Mouse (Mus musculus) limb, embryonic 15.5 days (tissue): ENCODE results near the gene Rasgef1b. TPM values are rescaled to one million over a fixed set of nuclear protein-coding genes. Genes with fewer than 3 reads are reported as not detected.

Source experiments
- ATAC-seq: fragments of 200-750 bp; cut with Nextera tagmentation; 2 replicates; pipeline ENCODE4 v1.8.0; 2017; ENCODE audit warnings: low read depth, moderate TSS enrichment; ENCODE audit not compliant: insufficient number of reproducible peaks, low FRiP score, low TSS enrichment
- H3K27ac ChIP-seq: fragments of 300-500 bp; sonication (generic); 2 replicates; pipeline ENCODE4 v1.5.1; 2015; ENCODE audit warnings: moderate library complexity, mild to moderate bottlenecking, inconsistent platforms
- H3K27me3 ChIP-seq: fragments of 300-500 bp; sonication (generic); 2 replicates; pipeline ENCODE4 v1.6.1; 2015; ENCODE audit warnings: inconsistent platforms
- H3K36me3 ChIP-seq: fragments of 300-500 bp; sonication (generic); 2 replicates; pipeline ENCODE4 v1.6.1; 2015; ENCODE audit warnings: inconsistent platforms
- H3K4me1 ChIP-seq: fragments of 300-500 bp; sonication (generic); 2 replicates; pipeline ENCODE4 v1.6.1; 2015; ENCODE audit warnings: inconsistent platforms
- H3K4me2 ChIP-seq: fragments of 300-500 bp; sonication (generic); 2 replicates; pipeline ENCODE4 v1.6.1; 2015; ENCODE audit warnings: mild to moderate bottlenecking, inconsistent platforms
- H3K4me3 ChIP-seq: fragments of 300-500 bp; sonication (generic); 2 replicates; pipeline ENCODE4 v1.5.1; 2015; ENCODE audit warnings: mild to moderate bottlenecking, inconsistent platforms
- H3K9ac ChIP-seq: fragments of 300-500 bp; sonication (generic); 2 replicates; pipeline ENCODE4 v1.6.1; 2015; ENCODE audit warnings: inconsistent platforms
- H3K9me3 ChIP-seq: fragments of 300-500 bp; sonication (generic); 2 replicates; pipeline ENCODE4 v1.6.1; 2016; ENCODE audit warnings: inconsistent platforms
- WGBS: fragments of 180-500 bp; shearing (Covaris S2); methylation state at CpG from one replicate; pipeline ENCODE4 v1.1.7; 2015; 5-methylcytosine and 5-hydroxymethylcytosine counted together
- polyA plus RNA-seq: library from polyadenylated mRNA; unstranded; fragments of >200 nt; fragmentation: Nextera tagmentation; extraction: Ambion mirVana; gene quantifications from 2 replicates; pipeline ENCODE4 v1.2.1, GENCODE M21; 2015

Rasgef1b gene
- polyA plus RNA-seq, 1 experiment from 2014 or later = 8.8 TPM

- WGBS = 67% methylated on average over 11 of the region's 11 CpGs
- Histone ChIP-seq H3K4me1 (no peaks in the 10 kb centered on the region), H3K27me3 (no peaks in the 10 kb centered on the region), H3K9ac (no peak overlapping the region), H3K36me3 (no peaks in the 10 kb centered on the region), H3K4me3 (no peak overlapping the region), H3K27ac (no peak overlapping the region), H3K9me3 (no peaks in the 10 kb centered on the region), H3K4me2 (no peak overlapping the region)
- ATAC-seq = no peak
Observed at GRCm38 (mm10) chr5:99497856-99498255, 231.0 kb downstream of the Rasgef1b start.

DNA sequence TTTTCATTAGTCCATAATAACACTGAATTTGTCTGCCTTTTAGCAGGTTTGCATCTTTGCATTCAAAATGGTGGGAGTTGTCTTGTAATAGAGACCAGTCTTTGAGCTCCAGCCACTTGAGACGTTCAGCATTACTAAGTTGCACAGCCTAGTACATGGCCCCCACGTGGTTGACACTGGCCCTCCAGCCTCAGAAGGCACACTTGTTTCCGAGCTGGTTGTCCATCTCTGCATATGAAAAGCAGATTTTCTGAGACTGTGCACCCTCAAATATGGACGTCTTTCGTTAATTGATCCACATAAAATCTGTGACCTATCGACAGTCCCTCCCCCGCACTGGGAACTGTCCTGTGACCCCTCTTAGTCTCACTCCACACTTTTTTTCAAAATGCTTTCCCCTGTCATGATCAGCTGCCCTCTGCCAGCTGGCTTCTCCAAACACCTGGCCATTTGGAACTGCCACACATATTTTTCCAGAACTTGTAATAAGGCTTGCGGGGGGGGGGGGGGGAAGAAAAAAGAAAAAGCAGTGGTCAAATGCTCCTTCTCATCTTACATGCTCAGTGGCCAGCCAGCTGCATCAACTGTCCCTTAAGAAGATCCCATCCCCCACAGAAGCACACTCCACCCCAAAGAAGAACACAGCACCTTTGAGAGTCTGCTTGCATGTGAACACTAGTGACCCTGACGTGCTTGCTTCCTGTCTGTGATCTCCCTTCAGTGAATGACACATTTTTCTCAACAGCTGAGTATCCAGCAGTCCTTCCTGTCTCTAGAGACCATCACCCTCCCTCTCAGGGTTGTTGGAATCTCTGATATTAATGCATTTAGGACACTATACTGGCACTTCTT, 231.7 kb downstream of the Rasgef1b start:
- Histone ChIP-seq H3K4me3 (no peak overlapping the region), H3K9me3 (no peaks in the 10 kb centered on the region), H3K36me3 (no peaks in the 10 kb centered on the region), H3K4me1 (no peaks in the 10 kb centered on the region), H3K27ac (no peak overlapping the region), H3K4me2 (no peak overlapping the region), H3K9ac (no peak overlapping the region), H3K27me3 (no peaks in the 10 kb centered on the region)
- ATAC-seq = no peak
- WGBS = 54% methylated on average over 9 of the region's 9 CpGs

GRCm38 (mm10) chr5:99496157-99496453, 232.8 kb downstream of the Rasgef1b start:
- Histone ChIP-seq H3K4me3 (no peak overlapping the region), H3K4me1 (no peaks in the 10 kb centered on the region), H3K4me2 (no peak overlapping the region), H3K9ac (no peak overlapping the region), H3K9me3 (no peaks in the 10 kb centered on the region), H3K27me3 (no peaks in the 10 kb centered on the region), H3K27ac (no peak overlapping the region), H3K36me3 (no peaks in the 10 kb centered on the region)
- no peak for ATAC-seq
- 14% methylated on average over 1 of the region's 1 CpGs for WGBS

DNA sequence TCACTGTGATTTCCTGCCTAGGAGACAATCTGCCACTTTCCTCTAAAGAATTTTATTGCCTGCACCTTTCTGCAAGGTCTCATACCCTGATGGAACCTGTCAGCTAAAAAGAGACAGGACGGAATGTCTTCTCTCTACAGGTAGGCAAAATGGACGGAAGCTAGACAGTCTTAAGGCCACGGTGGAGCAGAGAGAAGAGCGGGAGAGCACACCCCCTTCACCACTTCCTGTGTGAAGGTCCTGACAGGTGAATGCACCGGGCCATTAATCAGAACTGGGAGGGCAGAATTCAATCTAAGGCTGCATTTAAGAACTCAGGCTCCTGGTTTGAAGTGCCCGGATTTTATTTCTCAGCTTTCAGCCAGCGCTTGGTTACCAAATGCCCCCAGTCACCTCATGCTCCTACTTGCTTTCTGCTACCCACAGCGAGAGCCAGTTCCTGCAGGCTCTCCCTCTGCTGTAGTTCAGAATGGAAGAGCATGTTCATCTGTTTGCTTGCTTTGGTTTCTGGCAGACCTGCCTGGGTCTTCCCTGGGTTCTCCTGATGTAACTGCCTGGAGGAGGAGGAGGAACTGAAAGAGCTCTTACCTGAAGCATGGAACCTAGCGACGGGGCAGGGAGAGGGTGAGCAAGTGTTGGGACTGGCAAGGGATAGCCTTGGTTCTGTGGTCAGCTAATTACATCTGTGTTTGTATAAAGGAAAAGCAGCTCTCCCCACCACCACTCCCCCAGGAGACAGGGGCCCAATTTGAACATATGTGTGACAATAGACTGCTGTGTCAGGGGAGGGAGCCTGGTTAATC, 233.3 kb downstream of the Rasgef1b start:
- no peak for ATAC-seq
- Histone ChIP-seq H3K9me3 (no peaks in the 10 kb centered on the region), H3K4me3 (no peak overlapping the region), H3K4me2 (no peak overlapping the region), H3K4me1 (no peaks in the 10 kb centered on the region), H3K36me3 (no peaks in the 10 kb centered on the region), H3K9ac (no peak overlapping the region), H3K27me3 (no peaks in the 10 kb centered on the region), H3K27ac (no peak overlapping the region)
- WGBS = 58% methylated on average over 10 of the region's 10 CpGs

DNA sequence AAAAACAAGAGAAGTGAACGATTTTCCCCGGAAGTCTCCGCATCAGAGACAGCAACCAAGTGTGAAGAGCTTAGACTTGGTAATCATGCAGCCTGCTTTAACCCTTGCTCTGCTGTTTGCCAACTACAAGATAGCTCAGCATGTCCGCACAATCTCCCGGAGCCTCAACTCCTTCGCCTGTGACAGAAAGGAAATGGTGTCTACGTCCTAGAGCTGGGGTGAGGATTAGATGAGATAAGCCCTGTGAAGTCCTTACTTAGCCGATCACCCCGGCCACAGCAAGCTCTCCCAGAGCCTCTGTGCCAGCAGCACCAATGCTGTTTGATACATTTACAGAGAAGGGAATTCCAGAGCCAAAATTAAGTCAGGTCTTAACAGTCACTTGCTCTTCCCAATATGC, 235.0 kb downstream of the Rasgef1b start:
- Histone ChIP-seq H3K27me3 (no peaks in the 10 kb centered on the region), H3K27ac (no peak overlapping the region), H3K36me3 (no peaks in the 10 kb centered on the region), H3K9ac (no peak overlapping the region), H3K4me3 (no peak overlapping the region), H3K4me1 (no peaks in the 10 kb centered on the region), H3K4me2 (no peak overlapping the region), H3K9me3 (no peaks in the 10 kb centered on the region)
- WGBS = 82% methylated on average over 9 of the region's 9 CpGs
- no peak for ATAC-seq

DNA sequence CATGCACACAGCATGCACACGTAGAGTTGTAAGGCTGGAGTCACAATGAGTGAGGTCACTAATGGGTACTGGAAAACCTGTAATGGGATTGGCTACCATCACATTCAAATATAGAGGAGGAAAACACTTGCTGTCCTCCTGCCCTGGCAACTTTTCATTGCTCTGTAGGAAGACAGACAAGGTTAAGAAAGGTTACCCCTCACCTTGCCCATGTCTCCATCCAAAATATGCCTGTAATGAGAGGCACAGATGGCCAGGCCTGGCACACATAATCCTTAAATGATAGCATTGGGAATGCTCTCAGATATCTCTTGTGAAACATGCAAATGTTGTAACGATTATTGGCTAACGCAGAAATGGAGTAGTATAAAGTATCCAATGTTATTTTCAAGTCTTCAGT, 235.8 kb downstream of the Rasgef1b start:
- Histone ChIP-seq H3K27me3 (no peaks in the 10 kb centered on the region), H3K4me3 (no peak overlapping the region), H3K9me3 (no peaks in the 10 kb centered on the region), H3K4me1 (no peaks in the 10 kb centered on the region), H3K4me2 (no peak overlapping the region), H3K36me3 (no peaks in the 10 kb centered on the region), H3K9ac (no peak overlapping the region), H3K27ac (no peak overlapping the region)
- ATAC-seq = no peak
- WGBS = 86% methylated on average over 3 of the region's 3 CpGs

- no peaks in the 10 kb centered on the region for H3K27me3 ChIP-seq
- no peak overlapping the region for H3K27ac ChIP-seq
- 80% methylated on average over 6 of the region's 6 CpGs for WGBS
- no peak overlapping the region for H3K4me3 ChIP-seq
- ATAC-seq = no peak
- no peaks in the 10 kb centered on the region for H3K4me1 ChIP-seq
- H3K9ac ChIP-seq = no peak overlapping the region
- H3K4me2 ChIP-seq = no peak overlapping the region
- H3K9me3 ChIP-seq = no peaks in the 10 kb centered on the region
- no peaks in the 10 kb centered on the region for H3K36me3 ChIP-seq
Observed at GRCm38 (mm10) chr5:99488479-99489158, 240.2 kb downstream of the Rasgef1b start.

DNA sequence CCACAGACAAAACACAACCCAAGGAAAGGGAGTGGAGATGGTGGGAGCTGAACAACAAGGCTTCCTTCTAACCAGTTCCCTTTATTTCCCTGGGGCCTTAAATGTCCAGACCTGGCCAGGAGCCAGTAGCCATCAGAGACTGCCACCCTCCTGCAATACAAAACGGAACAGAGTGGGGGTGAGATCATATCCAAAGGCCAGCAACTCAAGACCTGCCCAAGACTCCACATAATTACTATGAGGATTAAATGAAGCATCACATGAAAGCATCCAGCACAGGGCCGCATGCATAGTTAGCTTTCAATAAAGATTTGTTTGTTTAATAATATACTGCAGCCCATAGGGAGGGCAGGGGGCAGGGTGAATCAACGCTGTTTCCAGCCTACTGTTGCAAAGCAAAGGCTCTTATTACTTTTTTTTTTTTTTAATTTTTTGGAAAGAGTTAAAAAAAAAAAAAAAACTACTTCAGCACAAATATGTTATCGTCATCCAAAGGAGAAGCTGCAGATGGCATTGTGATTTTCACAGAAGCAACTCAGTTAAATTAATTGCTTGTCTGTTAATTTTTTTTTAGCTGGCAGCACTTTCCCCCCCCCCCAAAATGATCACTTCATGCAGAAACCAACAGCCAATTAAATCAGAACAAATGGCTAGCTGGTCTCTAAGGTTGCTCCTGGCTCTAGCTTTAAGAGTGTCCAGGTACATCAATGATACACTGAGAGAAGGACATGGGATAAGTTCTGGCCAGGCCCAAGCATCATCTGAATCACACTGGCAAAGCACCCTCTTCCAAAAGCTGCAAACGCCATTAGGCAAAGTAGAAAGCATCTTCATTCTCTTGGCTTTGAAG, 241.6 kb downstream of the Rasgef1b start:
- Histone ChIP-seq H3K27me3 (no peaks in the 10 kb centered on the region), H3K4me2 (no peak overlapping the region), H3K36me3 (no peaks in the 10 kb centered on the region), H3K27ac (no peak overlapping the region), H3K9me3 (no peaks in the 10 kb centered on the region), H3K4me1 (no peaks in the 10 kb centered on the region), H3K4me3 (no peak overlapping the region), H3K9ac (no peak overlapping the region)
- no peak for ATAC-seq
- 60% methylated on average over 5 of the region's 5 CpGs for WGBS

- Histone ChIP-seq H3K4me1 (peaks cover 10% of the 10 kb centered on the region), H3K9me3 (no peaks in the 10 kb centered on the region), H3K4me2 (no peak overlapping the region), H3K9ac (no peak overlapping the region), H3K4me3 (no peak overlapping the region), H3K36me3 (no peaks in the 10 kb centered on the region), H3K27ac (no peak overlapping the region), H3K27me3 (no peaks in the 10 kb centered on the region)
- no peak for ATAC-seq
- WGBS = 86% methylated on average over 5 of the region's 5 CpGs
Observed at GRCm38 (mm10) chr5:99483162-99483561, 245.7 kb downstream of the Rasgef1b start.

DNA sequence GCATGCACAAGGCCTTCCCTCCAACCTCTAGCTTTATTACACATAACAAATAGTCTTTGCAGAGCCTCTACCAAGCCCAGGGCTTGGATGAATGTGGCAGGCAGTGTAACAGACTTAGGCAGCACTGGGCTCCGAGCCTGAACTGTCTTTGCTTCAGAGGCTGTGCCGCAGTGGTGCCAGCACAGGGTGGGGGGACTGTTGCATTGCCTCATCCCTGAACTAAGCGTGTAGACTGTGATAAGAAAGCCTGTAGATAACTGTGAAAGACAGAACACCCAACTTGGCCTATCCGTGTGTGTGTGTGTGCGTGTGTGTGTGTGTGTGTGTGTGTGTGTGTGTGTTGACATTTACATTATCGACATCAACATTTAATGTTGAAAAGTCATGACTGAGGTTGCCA, 246.3 kb downstream of the Rasgef1b start:
- Histone ChIP-seq H3K9ac (no peak overlapping the region), H3K4me2 (no peak overlapping the region), H3K9me3 (no peaks in the 10 kb centered on the region), H3K4me1 (peaks cover 10% of the 10 kb centered on the region), H3K36me3 (no peaks in the 10 kb centered on the region), H3K27ac (no peak overlapping the region), H3K27me3 (no peaks in the 10 kb centered on the region), H3K4me3 (no peak overlapping the region)
- no peak for ATAC-seq
- WGBS = 86% methylated on average over 6 of the region's 6 CpGs

DNA sequence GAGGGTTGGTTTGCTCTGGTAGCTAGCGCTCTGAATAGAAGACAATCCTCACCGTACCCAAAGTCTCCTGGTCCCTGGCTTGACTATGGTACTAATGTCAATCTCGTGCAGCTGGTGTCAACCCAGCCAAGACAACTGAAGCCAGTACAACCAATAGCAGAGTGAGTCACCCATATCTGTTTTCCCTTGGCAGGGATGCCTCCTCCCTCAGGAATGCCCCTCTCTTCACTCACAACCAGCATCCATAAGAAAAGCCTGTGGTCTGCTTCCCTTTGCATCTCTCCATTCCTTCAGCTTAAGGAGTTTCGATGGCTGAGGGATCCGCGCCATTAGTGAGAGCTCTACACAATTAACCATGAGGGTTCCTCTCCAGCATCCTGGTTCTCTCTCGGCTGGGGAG, 246.8 kb downstream of the Rasgef1b start:
- Histone ChIP-seq H3K9me3 (no peaks in the 10 kb centered on the region), H3K9ac (no peak overlapping the region), H3K4me3 (no peak overlapping the region), H3K27me3 (no peaks in the 10 kb centered on the region), H3K4me1 (peaks cover 10% of the 10 kb centered on the region), H3K36me3 (no peaks in the 10 kb centered on the region), H3K27ac (no peak overlapping the region), H3K4me2 (no peak overlapping the region)
- ATAC-seq = no peak
- 88% methylated on average over 7 of the region's 7 CpGs for WGBS
